Mouse (Mus musculus) ZHBTc4 (cell line): ENCODE results near the gene Socs3.

Experiments used
- DNase-seq: peaks from one replicate; pipeline ENCODE4 v3.0.0-alpha.2; 2011; ENCODE audit warnings: low read depth, low spot score

The Socs3 gene

GRCm38 (mm10) chr11:117972656-117973558 lies 3.1 kb upstream of the Socs3 start:
- peak; percentile 93 for DNase-seq

GRCm38 (mm10) chr11:117971646-117972242 lies 1.9 kb upstream of the Socs3 start:
- no peak for DNase-seq

DNA sequence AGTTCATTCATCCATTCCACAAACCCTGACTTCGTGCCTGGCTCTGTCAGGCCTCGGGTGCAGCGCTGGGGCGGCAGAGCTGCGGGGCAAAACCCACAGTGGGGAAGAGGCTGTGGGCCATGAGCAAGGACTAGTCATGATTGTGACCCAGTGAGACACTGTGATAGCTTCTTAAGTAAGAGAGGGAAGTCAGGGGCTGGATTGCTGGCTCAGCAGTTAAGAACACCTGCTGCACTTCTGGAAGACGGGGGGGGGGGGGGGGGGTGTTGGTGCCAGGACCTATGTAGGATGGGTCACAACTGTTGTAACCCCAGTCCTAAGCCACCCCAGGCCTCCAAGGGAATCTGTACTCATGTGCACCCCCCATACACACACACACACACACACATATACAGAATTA lies 1.3 kb upstream of the Socs3 start:
- no peak for DNase-seq

- DNase-seq = peak; percentile 99
These were observed 525 bp downstream of the Socs3 start for GRCm38 (mm10) chr11:117969100-117969944.

DNA sequence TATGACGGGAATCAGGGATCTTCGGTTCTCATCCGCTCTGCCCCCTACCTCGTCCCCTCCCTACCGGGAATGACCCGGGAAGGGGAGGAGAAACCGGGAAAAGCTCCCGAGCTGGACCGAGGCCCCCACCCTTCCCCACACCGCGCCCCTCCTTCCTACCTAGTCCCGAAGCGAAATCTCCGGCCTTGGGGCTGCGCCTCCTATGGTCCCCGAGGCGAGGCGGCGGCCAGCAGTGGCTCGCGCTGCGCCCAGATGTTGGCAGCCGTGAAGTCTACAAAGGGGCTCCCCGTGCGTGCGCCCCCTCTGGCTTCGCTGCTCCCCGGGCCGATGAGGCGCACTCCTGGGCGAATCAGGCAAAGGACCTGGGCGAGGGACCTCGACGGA lies 1.1 kb downstream of the Socs3 start:
- DNase-seq = no peak

GRCm38 (mm10) chr11:117968016-117968671 lies 1.7 kb downstream of the Socs3 start:
- DNase-seq = peak; percentile 56

DNA sequence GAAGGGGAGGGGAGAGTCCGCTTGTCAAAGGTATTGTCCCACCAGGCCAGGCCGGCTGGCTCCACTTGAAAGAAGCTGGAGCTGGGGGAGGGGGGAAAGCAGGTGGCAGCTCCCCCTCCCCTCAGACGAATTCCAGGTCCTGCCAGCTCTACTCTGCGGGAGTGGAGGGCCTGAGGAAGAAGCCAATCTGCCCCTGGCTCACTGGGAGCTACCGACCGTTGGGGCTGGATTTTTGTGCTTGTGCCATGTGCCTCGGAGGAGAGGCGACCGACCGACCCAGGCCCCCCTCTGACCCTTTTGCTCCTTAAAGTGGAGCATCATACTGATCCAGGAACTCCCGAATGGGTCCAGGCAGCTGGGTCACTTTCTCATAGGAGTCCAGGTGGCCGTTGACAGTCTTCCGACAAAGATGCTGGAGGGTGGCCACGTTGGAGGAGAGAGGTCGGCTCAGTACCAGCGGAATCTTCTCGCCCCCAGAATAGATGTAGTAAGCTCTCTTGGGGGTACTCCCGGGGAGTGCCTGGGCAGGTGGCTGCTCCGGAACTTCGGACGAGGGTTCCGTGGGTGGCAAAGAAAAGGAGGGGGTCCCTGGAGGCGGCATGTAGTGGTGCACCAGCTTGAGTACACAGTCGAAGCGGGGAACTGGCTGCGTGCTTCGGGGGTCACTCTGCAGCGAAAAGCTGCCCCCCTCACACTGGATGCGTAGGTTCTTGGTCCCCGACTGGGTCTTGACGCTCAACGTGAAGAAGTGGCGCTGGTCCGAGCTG lies 2.4 kb downstream of the Socs3 start:
- DNase-seq = peak; percentile 66

DNA sequence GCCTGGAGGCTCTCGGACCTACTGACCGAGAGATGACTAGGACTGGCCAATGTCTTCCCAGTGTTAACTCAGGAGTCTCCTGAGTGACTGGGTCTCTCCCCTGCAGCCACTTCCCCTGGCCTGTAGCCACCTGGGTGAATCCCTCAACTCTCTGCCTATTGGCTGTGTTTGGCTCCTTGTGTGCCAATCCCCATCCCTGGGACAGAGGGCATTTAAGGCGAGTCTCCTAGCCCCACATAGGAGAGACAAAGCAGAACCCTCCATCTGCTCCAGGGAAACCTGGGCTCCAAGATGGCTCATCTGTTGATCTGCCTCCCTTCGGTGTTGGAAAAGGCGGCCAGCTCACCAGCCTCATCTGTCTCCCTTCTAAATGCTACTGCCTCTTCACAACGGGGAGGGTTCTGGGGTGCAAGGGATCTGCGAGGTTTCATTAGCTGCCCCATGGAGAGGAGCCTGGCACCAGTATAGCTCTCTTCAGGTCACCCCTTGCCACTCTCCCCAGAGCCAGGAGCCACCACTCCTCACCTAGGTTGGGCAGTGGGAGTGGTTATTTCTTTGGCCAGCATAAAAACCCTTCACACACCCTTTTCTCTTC lies 3.2 kb downstream of the Socs3 start:
- DNase-seq = no peak

GRCm38 (mm10) chr11:117965561-117965981 lies 4.3 kb downstream of the Socs3 start:
- DNase-seq = peak; percentile 66

GRCm38 (mm10) chr11:117965052-117965451 lies 4.8 kb downstream of the Socs3 start:
- peak; percentile 65 for DNase-seq

GRCm38 (mm10) chr11:117964294-117964693 lies 5.6 kb downstream of the Socs3 start:
- DNase-seq = no peak

- DNase-seq = no peak
These were observed 6.0 kb downstream of the Socs3 start for GRCm38 (mm10) chr11:117963872-117964271.

GRCm38 (mm10) chr11:117963091-117963793 lies 6.6 kb downstream of the Socs3 start:
- DNase-seq = peak; percentile 99

DNA sequence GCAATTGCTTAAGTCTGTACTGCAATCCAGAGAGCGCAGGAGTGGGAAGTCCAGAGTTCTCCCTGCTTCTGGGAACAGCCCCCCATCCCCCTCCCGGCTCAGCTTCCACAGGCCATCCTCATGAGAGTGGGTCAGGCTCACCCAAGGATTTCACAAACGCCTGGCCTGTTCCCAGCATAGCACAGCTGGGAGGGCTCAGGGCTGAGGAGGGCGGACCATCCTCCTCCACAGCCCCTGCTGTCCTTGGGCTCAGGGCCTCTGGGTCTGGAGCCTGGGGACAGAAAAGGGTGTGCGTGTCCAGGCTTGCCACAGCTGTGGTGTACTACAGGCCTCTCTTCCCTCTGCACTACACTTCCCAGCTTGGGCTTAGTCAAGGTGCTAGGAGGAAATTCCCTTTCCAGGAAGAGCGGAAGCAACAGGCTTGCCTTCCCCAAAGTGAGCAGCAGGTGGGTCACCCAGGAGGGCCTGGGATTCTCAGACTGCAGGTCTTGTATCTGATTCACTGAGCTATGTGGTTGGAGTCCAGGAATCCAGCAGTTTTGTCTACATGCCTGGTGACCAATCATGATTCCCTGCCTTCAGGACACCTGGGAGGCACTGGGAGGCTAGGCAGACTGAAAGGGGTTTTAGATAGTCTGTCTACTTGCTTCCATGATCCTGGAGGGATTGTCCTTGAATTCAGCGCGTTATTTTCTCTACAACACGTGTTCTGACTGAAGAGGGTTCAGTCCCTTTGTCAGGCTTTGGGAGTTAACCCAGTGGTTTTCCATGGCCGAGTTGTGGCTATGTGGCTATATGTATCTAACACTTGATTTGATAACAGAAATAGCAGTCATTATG lies 7.4 kb downstream of the Socs3 start:
- DNase-seq = peak; percentile 74

DNA sequence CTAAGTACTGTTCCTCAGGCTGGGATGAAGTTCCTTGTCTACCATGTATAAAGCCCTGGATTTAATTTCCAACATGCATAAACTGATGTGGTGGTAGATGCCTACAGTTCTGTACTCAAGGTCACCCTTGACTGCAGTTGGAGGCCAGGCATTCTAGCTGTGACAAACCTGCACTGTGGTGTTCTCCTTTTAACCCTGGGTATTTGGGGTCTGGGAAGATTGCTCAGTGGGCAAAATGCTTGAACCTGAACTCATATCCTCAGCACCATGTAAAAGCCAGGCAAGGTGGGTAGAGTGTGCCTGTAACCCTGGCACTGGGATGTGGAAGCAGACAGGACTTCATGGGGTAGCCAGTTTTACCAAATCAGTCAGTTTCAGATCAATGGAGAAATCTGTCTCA lies 9.2 kb downstream of the Socs3 start:
- no peak for DNase-seq

DNA sequence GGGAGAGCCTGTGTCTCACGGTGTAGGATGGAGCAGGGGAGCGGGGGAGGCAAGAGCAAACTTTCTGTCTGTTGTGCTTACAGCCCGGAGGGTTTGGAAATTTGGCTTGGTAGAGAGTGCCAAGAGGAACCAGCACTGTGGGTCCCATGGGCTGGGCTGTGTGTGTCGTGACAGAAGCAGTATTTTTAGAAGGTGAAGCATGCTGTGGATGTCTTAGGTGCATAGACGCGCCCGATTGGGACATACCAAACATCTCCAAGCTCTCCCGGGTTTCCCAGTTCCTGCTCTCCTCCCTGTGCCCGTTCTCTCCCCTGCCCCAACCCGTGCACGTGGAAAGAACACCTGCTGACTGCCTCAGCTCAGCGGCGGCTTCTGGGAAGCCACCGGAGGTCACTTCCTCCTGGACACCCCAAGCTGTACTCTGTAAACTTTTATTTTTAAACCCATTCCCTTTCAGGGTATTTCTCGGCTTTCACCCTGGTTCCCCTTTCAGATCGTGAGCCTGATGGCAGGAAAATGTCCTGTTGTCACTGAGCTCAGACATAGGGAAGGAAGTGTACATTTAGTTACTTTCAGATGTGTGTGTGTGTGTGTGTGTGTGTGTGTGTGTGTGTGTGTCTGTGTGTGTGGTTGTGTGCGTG lies 10.0 kb downstream of the Socs3 start:
- no peak for DNase-seq

GRCm38 (mm10) chr11:117959166-117959565 lies 10.7 kb downstream of the Socs3 start:
- DNase-seq = no peak

- no peak for DNase-seq
These were observed 11.7 kb downstream of the Socs3 start for GRCm38 (mm10) chr11:117958197-117958596.
